Mouse (Mus musculus): ENCODE measurements around the gene Olfr1034.
"Not testable (repeated sequence)": the region's sequence is repeated elsewhere in the genome, so short reads cannot be mapped to it uniquely, and the experiment has no call there.

Olfr1034 gene

DNA sequence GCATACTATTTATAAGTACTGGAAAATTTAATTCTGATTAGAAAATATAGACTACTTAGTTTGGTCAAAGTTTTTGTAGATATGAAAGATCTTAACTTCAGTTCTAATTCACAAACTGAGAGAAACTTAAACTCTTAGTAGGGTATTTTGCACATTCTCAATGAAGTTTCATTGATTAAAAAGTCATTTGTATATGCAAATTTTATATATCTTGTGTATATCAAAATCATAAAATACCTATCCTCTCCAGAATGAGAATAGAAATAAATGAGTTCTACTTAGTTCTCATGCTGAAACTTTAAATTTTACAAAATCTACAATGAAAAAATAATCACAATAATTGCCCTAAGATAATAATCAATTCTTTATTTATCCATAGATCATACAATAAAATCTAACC lies at the start of gene Olfr1034:
TSS of gene Olfr1034 (plus strand) at position 301 of the 400 bp plus-strand sequence.
- DNase-seq = no peak

DNA sequence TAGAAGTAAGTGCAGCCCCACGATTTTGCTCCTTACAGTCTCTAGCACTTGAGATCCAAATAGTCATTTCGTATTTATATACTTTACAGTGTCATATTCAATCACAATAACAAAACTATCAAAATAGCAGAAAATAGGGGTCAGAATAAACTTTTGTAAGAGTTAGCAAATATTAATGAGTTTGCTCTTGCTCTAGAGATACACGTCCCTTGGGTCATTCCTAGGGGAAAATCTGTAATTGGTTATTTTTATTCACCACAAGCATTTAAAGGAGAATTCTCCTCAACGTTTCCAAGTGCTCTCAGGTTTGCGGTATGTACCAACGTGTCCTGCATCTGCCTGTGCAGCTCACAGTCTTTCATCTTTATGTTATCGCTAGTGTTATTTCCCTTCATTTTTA lies 40.4 kb upstream of the Olfr1034 start, which contains the start of gene Olfr1032:
TSS of gene Olfr1032 (plus strand) at position 301 of the 400 bp plus-strand sequence.
- no peak for DNase-seq

DNA sequence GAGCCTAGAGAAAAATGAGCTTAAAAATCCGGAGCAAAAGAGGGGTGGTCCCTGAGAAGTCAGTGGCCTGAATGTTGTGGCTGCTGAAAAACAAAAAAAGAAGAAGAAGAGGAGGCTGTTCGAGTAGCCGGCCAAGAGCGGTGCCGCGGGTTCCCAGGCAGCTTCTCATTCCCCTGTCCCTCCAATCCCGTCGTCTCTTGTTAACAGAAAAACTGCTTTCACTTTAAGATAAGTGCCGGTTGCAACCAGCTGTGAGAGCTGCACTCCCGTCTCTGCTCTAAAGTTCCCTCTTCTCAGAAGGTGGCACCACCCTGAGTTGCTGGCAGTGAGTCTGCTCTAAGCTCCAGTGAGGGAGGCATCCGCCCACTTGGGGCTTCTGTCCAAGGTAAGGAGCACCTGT lies 25.3 kb upstream of the Olfr1034 start, which contains the start of gene Olfr1033:
TSS of gene Olfr1033 (plus strand) at position 228 of the 400 bp plus-strand sequence.
- DNase-seq = not testable (repeated sequence)

DNA sequence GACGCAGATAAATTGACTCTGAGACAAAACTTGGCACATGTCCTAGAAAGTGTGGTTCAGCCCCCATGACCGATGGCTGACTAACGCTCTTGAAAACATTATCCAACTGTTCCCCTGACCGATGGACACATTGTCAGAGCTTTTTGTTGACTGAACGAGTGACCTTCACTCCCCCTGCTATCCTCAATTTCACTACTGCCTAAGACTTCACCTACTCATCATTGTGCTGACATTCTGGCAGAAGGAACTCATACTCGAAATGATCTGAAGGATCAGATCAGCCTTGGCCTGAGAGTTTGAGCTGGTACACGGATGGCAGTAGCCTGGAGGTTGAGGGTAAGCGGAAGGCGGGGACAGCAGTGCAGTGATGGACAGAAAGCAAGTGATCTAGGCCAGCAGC lies 24.1 kb upstream of the Olfr1034 start:
- DNase-seq = not testable (repeated sequence)

DNA sequence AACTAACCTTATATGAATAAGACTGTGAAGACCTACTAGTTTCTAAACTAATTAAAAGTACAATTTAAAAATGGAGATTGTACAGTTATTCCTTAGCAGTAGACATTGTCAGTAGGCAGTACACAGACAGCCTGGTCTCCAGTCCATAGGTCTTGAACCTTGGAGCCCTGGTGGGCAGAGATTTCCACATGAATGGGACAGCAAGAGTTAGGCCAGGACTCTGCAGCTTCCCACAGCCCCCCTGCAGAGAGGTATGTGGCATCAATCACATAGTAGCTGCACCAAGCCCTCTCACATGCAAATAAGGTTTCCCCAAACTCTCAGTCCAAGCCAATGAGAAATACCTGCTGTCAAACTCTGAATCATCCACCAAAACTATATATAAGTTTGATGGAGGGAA lies 5.1 kb downstream of the Olfr1034 start:
- DNase-seq = not testable (repeated sequence)

DNA sequence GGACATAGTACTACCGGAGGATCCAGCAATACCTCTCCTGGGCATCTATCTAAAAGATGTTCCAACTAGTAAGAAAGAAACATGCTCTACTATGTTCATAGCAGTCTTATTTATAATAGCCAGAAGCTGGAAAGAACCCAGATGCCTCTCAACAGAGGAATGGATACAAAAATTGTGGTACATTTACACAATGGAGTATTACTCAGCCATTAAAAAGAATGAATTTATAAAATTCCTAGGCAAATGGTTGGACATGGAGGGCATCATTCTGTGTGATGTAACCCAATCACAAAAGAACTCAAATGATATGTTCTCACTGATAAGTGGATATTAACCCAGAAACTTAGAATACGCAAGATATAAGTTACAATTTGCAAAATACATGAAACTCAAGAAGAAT lies 18.1 kb downstream of the Olfr1034 start:
- not testable (repeated sequence) for DNase-seq

DNA sequence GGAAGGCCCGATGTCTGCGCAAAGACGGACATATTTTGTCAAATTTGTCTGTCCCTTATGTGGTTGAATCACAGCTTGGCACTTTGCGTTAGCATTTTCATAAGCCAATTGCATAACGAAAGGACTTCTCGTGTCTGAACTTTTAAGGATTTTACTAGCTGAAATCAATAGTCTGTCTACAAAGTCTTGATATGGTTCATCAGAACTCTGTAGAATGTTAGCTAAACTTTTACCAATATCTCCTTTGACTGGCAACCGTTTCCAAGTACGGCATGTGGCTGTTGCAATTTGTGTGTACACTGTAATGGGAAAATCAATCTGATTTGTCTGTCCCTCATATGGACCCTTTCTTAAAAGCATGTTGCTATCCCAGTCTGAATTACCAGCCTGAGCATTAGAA lies 24.5 kb downstream of the Olfr1034 start:
- DNase-seq = no peak

DNA sequence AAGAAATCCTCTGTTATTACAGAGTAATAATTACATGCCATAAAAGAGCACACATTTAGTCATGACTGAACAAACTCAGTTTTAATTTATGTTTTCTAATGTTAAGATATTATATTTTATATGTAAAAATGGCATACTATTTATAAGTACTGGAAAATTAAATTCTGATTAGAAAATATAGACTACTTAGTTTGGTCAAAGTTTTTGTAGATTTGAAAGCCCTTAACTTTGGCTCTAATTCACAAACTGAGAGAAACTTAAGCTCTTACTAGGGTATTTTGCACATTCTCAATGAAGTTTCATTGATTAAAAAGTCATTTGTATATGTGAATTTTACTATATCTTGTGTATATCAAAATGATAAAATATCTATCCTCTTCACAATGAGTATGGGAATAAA lies 28.0 kb downstream of the Olfr1034 start, which contains the start of gene Olfr1036:
TSS of gene Olfr1036 (plus strand) at position 301 of the 400 bp plus-strand sequence.
- DNase-seq = not testable (repeated sequence)

DNA sequence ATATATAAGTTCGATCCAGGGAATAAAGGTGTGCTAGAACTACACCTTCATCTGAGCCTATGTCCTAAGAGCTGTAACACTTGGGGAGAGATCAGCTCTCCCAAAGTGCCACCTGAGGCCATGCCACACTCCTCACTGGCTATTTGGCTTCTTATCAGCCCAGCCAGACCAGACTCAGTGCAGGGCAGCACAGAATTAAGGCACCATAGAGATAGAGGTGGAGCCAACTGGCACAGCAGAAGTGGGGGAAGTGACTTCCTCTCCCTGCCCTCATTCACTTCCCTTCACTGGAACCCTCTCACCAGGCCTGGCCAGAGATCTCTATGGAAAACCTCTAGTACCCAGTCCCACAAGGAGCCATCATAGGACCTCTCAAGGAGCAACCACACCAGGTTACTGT lies 34.8 kb downstream of the Olfr1034 start:
- DNase-seq = not testable (repeated sequence)

DNA sequence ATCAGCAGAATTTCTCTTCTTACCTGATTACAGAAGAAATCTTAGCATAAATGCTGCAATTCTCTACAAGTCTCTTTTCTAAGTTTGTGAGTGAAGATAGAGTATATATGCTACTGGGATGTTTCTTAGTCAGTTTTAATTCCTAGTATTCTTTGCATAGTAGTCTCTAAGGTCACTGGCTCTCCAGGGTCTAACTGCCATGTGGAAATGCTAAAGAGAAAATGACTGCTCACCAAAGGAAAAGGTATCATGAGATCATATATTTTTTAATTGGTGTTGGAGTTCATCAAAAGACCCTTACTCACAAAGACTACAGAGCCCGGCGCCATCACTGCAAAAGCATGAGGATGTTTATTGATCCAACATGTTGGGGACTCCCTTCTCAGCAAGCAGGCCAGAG lies 41.6 kb downstream of the Olfr1034 start, which contains the start of gene Olfr1037:
TSS of gene Olfr1037 (minus strand) at position 101 of the 400 bp plus-strand sequence.
- DNase-seq = no peak

Measured in right cerebral cortex, postnatal 25 days (tissue).